Mouse (Mus musculus) adipocyte (in vitro differentiated cells): ENCODE results near the gene 1700012A03Rik.

Source experiments
- DNase-seq: peaks from one replicate; pipeline ENCODE4 v3.0.0-alpha.2; 2016; ENCODE audit warnings: low spot score

The 1700012A03Rik gene

GRCm38 (mm10) chr6:32049951-32050345 is at the start of gene 1700012A03Rik:
Gene 1700012A03Rik, plus strand, starts transcription at chr6:32050246.
- no peak for DNase-seq

DNA sequence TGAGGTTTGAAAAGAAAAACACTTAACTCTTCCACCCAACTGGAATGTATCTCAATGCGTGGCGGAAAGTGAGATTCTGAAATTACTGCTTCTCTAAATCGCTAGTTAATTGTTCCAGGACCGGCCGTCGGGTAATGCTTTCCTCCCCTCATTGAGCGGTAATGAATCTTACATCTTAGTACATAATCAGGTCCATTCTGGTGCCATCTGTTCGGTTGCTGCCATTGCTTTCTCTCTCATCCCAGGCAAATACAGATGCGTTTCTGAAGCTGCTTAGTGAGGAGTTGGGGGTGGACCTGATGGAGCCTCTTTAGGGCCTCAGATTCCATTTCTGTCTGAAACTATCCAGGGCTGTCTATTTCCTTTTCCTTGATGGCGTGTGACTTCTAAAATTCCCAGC is 45.8 kb upstream of the 1700012A03Rik start:
- DNase-seq = no peak

DNA sequence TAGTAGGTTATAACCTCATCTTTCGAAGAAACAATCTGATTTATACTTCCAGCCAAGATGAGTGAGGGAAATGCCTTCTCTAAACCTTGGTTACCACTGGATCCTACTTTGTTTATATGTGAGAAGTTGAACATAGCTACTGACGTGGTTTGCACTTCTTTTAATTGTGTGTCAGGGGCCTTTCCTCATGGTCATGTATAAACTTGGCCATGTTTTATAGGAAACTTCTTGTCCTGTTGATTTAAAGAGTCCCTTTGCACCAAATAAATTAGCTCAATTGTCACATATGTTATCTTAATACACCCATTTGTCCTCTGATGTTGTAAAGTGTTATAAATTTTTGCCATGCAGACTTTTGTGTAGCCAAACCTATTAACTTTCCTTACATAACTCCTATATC is 44.1 kb upstream of the 1700012A03Rik start:
- no peak for DNase-seq

GRCm38 (mm10) chr6:32006382-32006781 is 43.7 kb upstream of the 1700012A03Rik start:
- DNase-seq = no peak

GRCm38 (mm10) chr6:32007336-32007735 is 42.7 kb upstream of the 1700012A03Rik start:
- no peak for DNase-seq

- DNase-seq = no peak
These were observed 33.2 kb upstream of the 1700012A03Rik start for GRCm38 (mm10) chr6:32016841-32017240.

DNA sequence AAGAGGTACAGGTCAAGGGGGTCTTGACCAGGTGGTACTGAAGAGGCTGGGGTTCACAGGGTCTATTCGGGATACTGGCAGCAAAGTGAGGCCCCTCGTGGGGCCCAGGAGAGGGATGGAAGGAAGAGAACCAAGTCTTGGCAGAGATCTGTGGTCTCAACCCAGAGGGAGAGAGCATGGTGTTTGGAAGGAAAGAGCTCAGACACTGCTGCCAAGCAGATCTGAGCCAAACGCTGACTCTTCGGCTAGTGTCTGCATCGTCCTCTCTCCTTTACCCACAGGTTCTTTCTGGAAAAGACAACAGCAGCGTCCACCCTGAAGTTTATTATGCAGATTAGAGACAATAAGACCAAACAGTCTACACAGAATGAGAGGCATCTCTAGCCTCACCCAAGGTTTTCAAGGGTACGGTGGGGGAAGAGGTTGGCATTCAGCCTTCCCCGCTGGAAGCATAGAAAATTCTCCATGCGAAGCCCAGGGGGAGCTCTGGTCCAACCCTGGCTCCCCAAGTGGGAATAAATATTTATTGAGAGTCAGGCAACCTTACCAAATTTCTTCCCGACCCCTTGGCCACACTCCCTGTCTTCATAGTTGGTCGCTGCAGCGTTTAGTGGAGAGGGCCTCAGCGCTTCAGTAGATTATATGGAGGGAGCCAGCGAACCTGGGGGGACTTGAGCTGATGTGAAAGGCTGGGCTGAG is 32.5 kb upstream of the 1700012A03Rik start:
- no peak for DNase-seq

DNA sequence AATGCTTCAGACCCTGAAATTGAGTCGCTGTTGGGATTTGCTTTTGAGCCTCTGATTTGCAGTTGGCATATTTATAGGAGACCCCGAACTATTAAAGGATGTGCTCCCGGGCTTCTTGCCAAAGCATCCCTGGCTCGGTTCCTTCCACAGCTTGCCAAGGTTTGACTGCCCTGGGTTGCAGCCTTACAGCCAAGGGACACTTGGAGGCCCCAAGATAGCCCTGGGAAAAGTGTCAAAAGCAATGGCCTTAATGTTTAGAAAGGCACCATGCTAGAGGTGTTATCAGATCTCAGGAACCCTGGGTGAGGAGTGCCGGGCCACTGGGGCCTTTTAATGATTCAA is 32.0 kb upstream of the 1700012A03Rik start:
- no peak for DNase-seq

DNA sequence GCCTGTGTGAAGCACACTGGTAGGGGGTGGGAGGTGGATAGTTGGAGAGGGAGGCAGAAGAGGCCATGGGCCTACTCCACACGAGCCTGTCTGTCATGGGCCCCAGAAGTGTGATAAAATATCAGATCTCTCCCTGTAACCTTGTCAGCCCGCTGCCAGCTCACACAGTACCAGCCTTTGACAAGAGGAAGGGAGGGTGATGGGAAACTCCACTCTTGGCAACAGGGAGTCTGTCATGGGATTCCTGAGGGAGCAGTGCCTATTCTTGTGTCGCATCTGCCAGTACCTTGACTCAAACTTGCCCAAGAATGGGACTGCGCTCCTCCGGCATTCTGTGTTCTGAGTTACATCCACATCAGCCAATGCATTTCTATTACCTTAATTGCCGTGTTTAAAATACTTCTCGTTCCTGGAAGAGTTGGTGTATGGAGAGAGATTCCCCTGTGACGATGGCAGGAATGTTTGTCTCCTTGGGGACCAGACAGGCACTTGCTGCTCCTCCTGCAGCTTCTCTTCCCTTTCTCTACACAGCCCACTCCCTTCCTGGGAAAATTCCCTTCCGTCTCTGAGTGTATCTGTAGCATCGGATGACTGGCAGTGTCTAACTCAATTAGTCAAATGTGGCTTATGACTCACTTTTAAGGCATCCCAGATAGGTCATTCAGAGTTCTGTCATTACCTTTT is 28.1 kb upstream of the 1700012A03Rik start:
- no peak for DNase-seq

DNA sequence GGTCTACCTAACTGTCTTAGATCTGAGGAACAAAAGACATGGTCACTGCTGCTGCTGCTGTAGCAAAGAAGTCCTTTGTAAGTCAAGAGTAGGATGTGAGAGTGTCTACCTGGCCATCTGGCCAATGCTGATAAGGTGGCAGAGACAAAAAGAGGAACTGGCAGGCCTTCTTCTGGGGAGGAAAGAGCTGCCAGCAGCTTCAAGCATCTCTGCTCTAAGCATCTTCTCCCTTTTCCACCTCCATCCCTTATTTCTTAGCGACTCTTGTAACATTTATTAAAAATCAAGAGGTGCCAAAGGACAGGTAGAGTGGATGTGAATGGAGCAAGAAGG is 27.5 kb upstream of the 1700012A03Rik start:
- DNase-seq = no peak

GRCm38 (mm10) chr6:32028228-32029009 is 21.6 kb upstream of the 1700012A03Rik start:
- no peak for DNase-seq

GRCm38 (mm10) chr6:32034226-32034625 is 15.8 kb upstream of the 1700012A03Rik start:
- DNase-seq = no peak

DNA sequence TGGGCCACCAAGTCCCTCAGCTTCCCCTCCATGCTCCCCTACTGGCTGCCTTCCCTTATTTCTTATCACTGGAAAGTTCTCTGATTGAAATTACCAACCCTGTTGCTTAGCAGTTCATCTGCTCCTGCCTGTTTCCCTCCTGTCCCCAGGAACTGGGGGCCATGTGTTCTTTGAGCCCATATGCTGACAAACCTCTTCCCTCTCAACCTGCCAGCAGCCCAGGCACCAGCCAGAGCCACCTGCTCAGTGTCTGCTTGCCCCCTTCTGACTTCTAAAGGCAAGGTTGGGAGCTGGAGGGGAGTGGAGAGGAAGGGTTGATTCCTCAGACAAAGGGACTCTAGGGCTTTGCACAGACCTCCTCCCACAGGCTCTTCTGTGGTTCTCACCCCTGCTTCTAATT is 4.7 kb upstream of the 1700012A03Rik start:
- DNase-seq = no peak

GRCm38 (mm10) chr6:32049256-32049950 is 643 bp upstream of the 1700012A03Rik start:
- no peak for DNase-seq

DNA sequence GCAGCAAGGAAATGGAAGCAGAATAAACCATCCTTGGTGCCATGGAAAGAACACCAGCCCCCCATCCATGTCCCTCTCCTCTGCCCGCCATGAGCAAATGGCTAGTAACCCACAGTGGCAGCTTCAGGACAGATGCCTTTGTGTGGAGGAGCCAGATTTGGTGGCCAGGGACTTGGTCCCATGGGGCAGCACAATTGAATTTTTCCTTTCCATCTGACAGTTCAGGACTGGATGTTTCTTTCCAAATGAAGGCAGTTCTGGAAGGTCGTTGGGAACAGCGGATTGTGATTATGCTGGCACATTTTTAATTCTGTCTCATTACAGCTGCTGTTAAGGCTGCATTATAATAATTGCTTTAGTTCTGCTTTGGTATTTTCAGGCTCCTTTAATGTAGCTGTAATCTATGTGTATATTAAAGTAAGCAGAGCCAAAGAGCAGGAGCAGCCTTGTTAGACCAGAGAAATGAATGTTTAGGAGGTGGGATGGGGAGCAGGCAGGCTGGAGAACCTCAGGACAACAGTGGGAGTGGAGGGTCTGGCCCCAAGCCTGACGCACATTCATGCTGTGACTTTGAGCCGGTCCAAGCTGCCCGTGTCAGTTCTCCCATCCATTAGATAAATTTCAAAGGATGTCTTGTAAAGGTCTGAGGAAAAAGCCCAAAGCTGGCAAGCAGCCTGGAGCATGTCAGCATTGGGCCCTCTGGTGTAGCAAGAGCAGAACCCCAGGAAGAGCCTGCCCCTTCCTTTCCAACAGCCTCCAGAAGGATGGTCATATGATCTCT is 2.3 kb downstream of the 1700012A03Rik start:
- no peak for DNase-seq

DNA sequence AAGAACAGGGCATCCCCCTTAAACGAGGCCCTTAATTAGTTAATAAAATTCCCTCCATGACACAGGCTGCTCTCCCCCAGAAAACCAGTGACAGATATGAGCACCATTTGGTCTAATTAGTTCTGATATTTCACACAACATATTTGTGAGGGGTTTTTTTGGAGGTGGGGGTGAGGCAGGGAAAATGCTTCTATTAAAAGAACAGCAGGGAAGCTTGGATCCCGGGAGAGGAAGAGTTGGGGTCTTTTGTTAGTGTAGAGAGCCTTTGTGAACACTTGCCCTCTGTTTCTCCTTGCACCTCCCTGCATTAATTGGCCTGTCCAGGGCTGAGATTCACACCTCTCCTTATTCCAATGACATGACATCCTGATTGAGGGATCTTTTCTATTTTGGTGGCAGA is 6.5 kb downstream of the 1700012A03Rik start:
- no peak for DNase-seq

GRCm38 (mm10) chr6:32058571-32058970 is 8.5 kb downstream of the 1700012A03Rik start:
- no peak for DNase-seq

DNA sequence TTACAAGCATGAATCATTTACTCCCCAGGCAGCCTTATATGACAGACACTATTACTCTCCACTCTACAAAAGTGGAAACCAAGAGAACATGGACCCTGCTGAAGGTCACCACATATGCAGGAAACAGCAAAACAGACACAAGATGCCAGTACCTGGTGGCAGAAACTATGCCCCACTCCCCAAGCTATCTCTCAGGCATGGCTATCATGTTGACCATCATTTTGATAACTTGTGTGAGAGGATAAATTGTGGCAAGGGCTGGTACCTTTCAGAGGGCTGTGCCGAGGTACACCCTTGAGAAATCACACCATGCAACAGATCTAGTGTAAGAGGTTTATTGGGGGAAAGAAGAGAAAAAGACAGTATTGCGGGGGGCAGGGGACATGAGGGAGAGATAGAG is 10.6 kb downstream of the 1700012A03Rik start:
- DNase-seq = no peak

DNA sequence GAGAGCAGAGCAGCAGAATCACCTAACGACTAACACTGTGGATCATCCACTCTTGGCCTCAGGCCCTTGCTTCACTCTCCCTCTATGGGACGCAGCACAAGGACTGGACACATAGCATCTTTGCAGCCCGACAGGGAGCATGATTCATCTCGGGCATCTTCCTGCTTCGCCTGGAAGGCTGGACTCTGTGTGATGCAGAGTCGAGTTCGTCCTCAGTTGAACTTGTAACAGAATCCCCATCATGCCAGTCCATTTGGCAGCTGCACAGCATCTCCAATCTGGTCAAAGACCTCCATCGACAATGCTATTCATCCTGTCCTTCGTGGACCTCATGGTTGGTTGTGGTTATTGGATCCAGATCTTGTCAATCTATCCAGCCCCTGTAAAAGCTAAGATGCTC is 11.2 kb downstream of the 1700012A03Rik start:
- DNase-seq = no peak

GRCm38 (mm10) chr6:32065789-32066510 is 15.9 kb downstream of the 1700012A03Rik start:
- DNase-seq = no peak

- no peak for DNase-seq
These were observed 22.1 kb downstream of the 1700012A03Rik start for GRCm38 (mm10) chr6:32072161-32072560.
